Mouse (Mus musculus) thymus, adult 18-20 months (tissue): ENCODE results near the gene Mmd.

Source experiments
- DNase-seq, 2 experiments: peaks; one replicate each; pipeline ENCODE4 v3.0.0; 2022; ENCODE audit warnings: mixed read lengths in 2 of 2

The Mmd gene

GRCm38 (mm10) chr11:90284079-90284478 is 34.8 kb downstream of the Mmd start:
- no peak for DNase-seq

- DNase-seq, result no peak
Measured at GRCm38 (mm10) chr11:90284623-90285022, 35.4 kb downstream of the Mmd start.

GRCm38 (mm10) chr11:90286550-90287154 is 37.4 kb downstream of the Mmd start:
- no peak for DNase-seq

- no peak for DNase-seq
Measured at GRCm38 (mm10) chr11:90291156-90291555, 41.9 kb downstream of the Mmd start.

GRCm38 (mm10) chr11:90292766-90293165 is 43.5 kb downstream of the Mmd start:
- no peak for DNase-seq

GRCm38 (mm10) chr11:90294622-90295021 is 45.4 kb downstream of the Mmd start:
- DNase-seq, result no peak

- no peak for DNase-seq
Measured at GRCm38 (mm10) chr11:90306067-90306466, 56.8 kb downstream of the Mmd start.

- DNase-seq, result peak in 1 of 2 experiments; percentile 9
Measured at GRCm38 (mm10) chr11:90306993-90307392, 57.7 kb downstream of the Mmd start.

- no peak for DNase-seq
Measured at GRCm38 (mm10) chr11:90314606-90315005, 65.3 kb downstream of the Mmd start.

GRCm38 (mm10) chr11:90317482-90317881 is 68.2 kb downstream of the Mmd start:
- no peak for DNase-seq

- DNase-seq, result no peak
Measured at GRCm38 (mm10) chr11:90320922-90321321, 71.7 kb downstream of the Mmd start.

GRCm38 (mm10) chr11:90324597-90324996 is 75.3 kb downstream of the Mmd start:
- DNase-seq, result no peak

- DNase-seq, result no peak
Measured at GRCm38 (mm10) chr11:90326146-90326545, 76.9 kb downstream of the Mmd start.

- DNase-seq, result no peak
Measured at GRCm38 (mm10) chr11:90326836-90327235, 77.6 kb downstream of the Mmd start.
